ENCODE assay signal across 47 mouse cellular contexts in the genomic region with DNA sequence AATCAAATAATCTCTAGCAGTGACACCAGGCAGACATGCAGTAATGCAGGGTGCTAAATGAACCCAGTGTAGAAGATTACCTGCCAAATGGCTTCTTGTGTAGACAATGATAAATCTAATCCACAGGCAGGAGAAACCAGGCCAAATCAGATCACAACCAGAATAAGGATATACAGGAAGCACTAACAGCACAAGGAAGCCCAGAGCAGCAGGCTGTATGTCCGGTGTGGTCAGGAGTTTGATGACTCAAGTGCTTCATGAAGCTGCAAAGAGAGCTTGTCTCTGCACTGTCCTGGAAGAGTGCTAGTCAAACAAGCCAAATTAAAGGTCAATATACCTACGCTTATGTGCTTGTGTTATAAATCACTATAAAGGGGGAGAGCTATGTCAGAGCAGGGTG. TPM values are rescaled to one million over a fixed set of nuclear protein-coding genes. Genes with fewer than 3 reads are reported as not detected.
"Had no signal": no experiment of that assay in that cellular context is flagged by ENCODE, and none has a peak within 500 bp of the region (broad histone marks: within the 10 kb centered on the region; RNA-seq: fewer than 3 reads in every experiment).

No protein-coding gene starts in this region.

- H3K36me3 ChIP-seq: limb, embryonic 10.5 days; limb, embryonic 12.5 days; limb, embryonic 13.5 days; limb, embryonic 15.5 days; liver, embryonic 12.5 days; liver, embryonic 13.5 days; liver, embryonic 15.5 days; lung, embryonic 15.5 days; midbrain, embryonic 10.5 days; midbrain, embryonic 12.5 days; midbrain, embryonic 13.5 days; midbrain, embryonic 15.5 days; neural tube, embryonic 12.5 days; neural tube, embryonic 13.5 days had no signal

- ATAC-seq: liver, embryonic 12.5 days; liver, postnatal 0 days; lung, postnatal 0 days; midbrain, embryonic 13.5 days; midbrain, embryonic 15.5 days; midbrain, embryonic 16.5 days had no signal

- H3K4me1 ChIP-seq: limb, embryonic 10.5 days; limb, embryonic 12.5 days; limb, embryonic 13.5 days; limb, embryonic 15.5 days; liver, embryonic 12.5 days; liver, embryonic 13.5 days; liver, embryonic 15.5 days; lung, embryonic 15.5 days; midbrain, embryonic 10.5 days; midbrain, embryonic 12.5 days; midbrain, embryonic 13.5 days; midbrain, embryonic 15.5 days; neural tube, embryonic 12.5 days; neural tube, embryonic 13.5 days had no signal

- H3K27me3 ChIP-seq: limb, embryonic 12.5 days; limb, embryonic 13.5 days; limb, embryonic 15.5 days; liver, embryonic 12.5 days; liver, embryonic 13.5 days; liver, embryonic 15.5 days; lung, embryonic 15.5 days; midbrain, embryonic 12.5 days; midbrain, embryonic 13.5 days; midbrain, embryonic 15.5 days; neural tube, embryonic 12.5 days; neural tube, embryonic 13.5 days had no signal

- H3K9me3 ChIP-seq: limb, embryonic 10.5 days; limb, embryonic 12.5 days; limb, embryonic 13.5 days; limb, embryonic 15.5 days; liver, embryonic 12.5 days; liver, embryonic 13.5 days; liver, embryonic 15.5 days; lung, embryonic 15.5 days; midbrain, embryonic 10.5 days; midbrain, embryonic 12.5 days; midbrain, embryonic 13.5 days; midbrain, embryonic 15.5 days; neural tube, embryonic 12.5 days; neural tube, embryonic 13.5 days had no signal

- H3K27ac ChIP-seq: limb, embryonic 10.5 days; limb, embryonic 12.5 days; limb, embryonic 13.5 days; limb, embryonic 15.5 days; liver, embryonic 12.5 days; liver, embryonic 13.5 days; liver, embryonic 14.5 days; liver, embryonic 15.5 days; lung, embryonic 15.5 days; macrophage; midbrain, embryonic 10.5 days; midbrain, embryonic 12.5 days; midbrain, embryonic 13.5 days; midbrain, embryonic 15.5 days; neural tube, embryonic 12.5 days; neural tube, embryonic 13.5 days had no signal

- DNase-seq: left cerebral cortex, postnatal 4 days; liver; liver, embryonic 13.5 days; liver, postnatal 0 days; lung, adult 18-20 months; lung, adult 2 months; lung, embryonic 14.5 days; lung, postnatal 14 days; lung, postnatal 36 days; lung, postnatal 4 days; midbrain, embryonic 14.5 days had no signal

- H3K4me3 ChIP-seq: limb, embryonic 10.5 days; limb, embryonic 12.5 days; limb, embryonic 13.5 days; limb, embryonic 15.5 days; liver, embryonic 12.5 days; liver, embryonic 13.5 days; liver, embryonic 15.5 days; lung, embryonic 15.5 days; megakaryocyte, embryonic 14.5 days; midbrain, embryonic 10.5 days; midbrain, embryonic 12.5 days; midbrain, embryonic 13.5 days; midbrain, embryonic 15.5 days; myocyte; neural tube, embryonic 12.5 days; neural tube, embryonic 13.5 days had no signal

- H3K4me2 ChIP-seq: limb, embryonic 12.5 days; limb, embryonic 13.5 days; limb, embryonic 15.5 days; liver, embryonic 11.5 days; liver, embryonic 12.5 days; liver, embryonic 13.5 days; liver, embryonic 15.5 days; lung, embryonic 14.5 days; lung, embryonic 15.5 days; midbrain, embryonic 11.5 days; midbrain, embryonic 12.5 days; midbrain, embryonic 13.5 days; midbrain, embryonic 15.5 days; neural tube, embryonic 12.5 days; neural tube, embryonic 13.5 days had no signal

- H3K9ac ChIP-seq: limb, embryonic 12.5 days; limb, embryonic 13.5 days; limb, embryonic 15.5 days; liver, embryonic 12.5 days; liver, embryonic 13.5 days; liver, embryonic 14.5 days; liver, embryonic 15.5 days; liver, postnatal 0 days; lung, embryonic 14.5 days; lung, embryonic 15.5 days; midbrain, embryonic 12.5 days; midbrain, embryonic 13.5 days; midbrain, embryonic 15.5 days; neural tube, embryonic 12.5 days; neural tube, embryonic 13.5 days had no signal

RNA-seq across cellular contexts. Expression of a gene that starts 1.4 kb away (rescaled TPM):
- total RNA-seq: left cerebral cortex, postnatal 10 days; left cerebral cortex, postnatal 14 days; left cerebral cortex, postnatal 25 days; left cerebral cortex, postnatal 36 days; left cerebral cortex, postnatal 4 days; liver, adult 2 months; megakaryocyte progenitor cell, adult 5-6 weeks; megakaryocyte, adult 5-6 weeks; megakaryocyte-erythroid progenitor cell, adult 5-6 weeks; midbrain, postnatal 0 days; monocyte, adult 5-6 weeks had no signal
- polyA plus RNA-seq: limb, embryonic 10.5 days; limb, embryonic 11.5 days; limb, embryonic 12.5 days; limb, embryonic 13.5 days; limb, embryonic 14.5 days; limb, embryonic 15.5 days; liver, adult 2 months; liver, embryonic 11.5 days; liver, embryonic 12.5 days; liver, embryonic 13.5 days; liver, embryonic 14.5 days; liver, embryonic 15.5 days; liver, embryonic 16.5 days; liver, postnatal 0 days; lung, adult 2 months; lung, embryonic 14.5 days; lung, embryonic 15.5 days; lung, embryonic 16.5 days; lung, postnatal 0 days; macrophage; midbrain, embryonic 10.5 days; midbrain, embryonic 11.5 days; midbrain, embryonic 12.5 days; midbrain, embryonic 13.5 days; midbrain, embryonic 14.5 days; midbrain, embryonic 15.5 days; midbrain, embryonic 16.5 days; midbrain, postnatal 0 days; myocyte; neural tube, embryonic 11.5 days; neural tube, embryonic 12.5 days; neural tube, embryonic 13.5 days had no signal

RNA-seq across cellular contexts. Expression of a gene that starts 10.8 kb away (rescaled TPM):
- total RNA-seq: left cerebral cortex, postnatal 10 days; left cerebral cortex, postnatal 14 days; left cerebral cortex, postnatal 25 days; left cerebral cortex, postnatal 36 days; left cerebral cortex, postnatal 4 days; liver, adult 2 months; megakaryocyte progenitor cell, adult 5-6 weeks; megakaryocyte, adult 5-6 weeks; megakaryocyte-erythroid progenitor cell, adult 5-6 weeks; midbrain, postnatal 0 days had no signal
- polyA plus RNA-seq: limb, embryonic 10.5 days; limb, embryonic 11.5 days; limb, embryonic 12.5 days; limb, embryonic 13.5 days; limb, embryonic 14.5 days; limb, embryonic 15.5 days; liver, adult 2 months; liver, embryonic 11.5 days; liver, embryonic 12.5 days; liver, embryonic 13.5 days; liver, embryonic 14.5 days; liver, embryonic 15.5 days; liver, embryonic 16.5 days; liver, postnatal 0 days; lung, adult 2 months; lung, embryonic 14.5 days; lung, embryonic 15.5 days; lung, embryonic 16.5 days; lung, postnatal 0 days; macrophage; midbrain, embryonic 10.5 days; midbrain, embryonic 11.5 days; midbrain, embryonic 12.5 days; midbrain, embryonic 13.5 days; midbrain, embryonic 14.5 days; midbrain, embryonic 15.5 days; midbrain, embryonic 16.5 days; midbrain, postnatal 0 days; myocyte; neural tube, embryonic 11.5 days; neural tube, embryonic 12.5 days; neural tube, embryonic 13.5 days had no signal

RNA-seq across cellular contexts. Expression of a gene that starts 54.2 kb away (rescaled TPM):
- total RNA-seq: left cerebral cortex, postnatal 10 days; left cerebral cortex, postnatal 14 days; left cerebral cortex, postnatal 25 days; left cerebral cortex, postnatal 36 days; left cerebral cortex, postnatal 4 days; liver, adult 2 months; megakaryocyte progenitor cell, adult 5-6 weeks; megakaryocyte, adult 5-6 weeks; megakaryocyte-erythroid progenitor cell, adult 5-6 weeks; midbrain, postnatal 0 days; monocyte, adult 5-6 weeks had no signal
- polyA plus RNA-seq: limb, embryonic 10.5 days; limb, embryonic 11.5 days; limb, embryonic 12.5 days; limb, embryonic 13.5 days; limb, embryonic 14.5 days; limb, embryonic 15.5 days; liver, adult 2 months; liver, embryonic 11.5 days; liver, embryonic 12.5 days; liver, embryonic 13.5 days; liver, embryonic 14.5 days; liver, embryonic 15.5 days; liver, embryonic 16.5 days; liver, postnatal 0 days; lung, adult 2 months; lung, embryonic 14.5 days; lung, embryonic 15.5 days; lung, embryonic 16.5 days; lung, postnatal 0 days; macrophage; midbrain, embryonic 10.5 days; midbrain, embryonic 11.5 days; midbrain, embryonic 12.5 days; midbrain, embryonic 13.5 days; midbrain, embryonic 14.5 days; midbrain, embryonic 15.5 days; midbrain, embryonic 16.5 days; midbrain, postnatal 0 days; myocyte; neural tube, embryonic 11.5 days; neural tube, embryonic 12.5 days; neural tube, embryonic 13.5 days had no signal

RNA-seq across cellular contexts. Expression of a gene that starts 57.8 kb away (rescaled TPM):
- total RNA-seq: left cerebral cortex, postnatal 25 days; liver, adult 2 months; megakaryocyte progenitor cell, adult 5-6 weeks; megakaryocyte, adult 5-6 weeks; megakaryocyte-erythroid progenitor cell, adult 5-6 weeks; midbrain, postnatal 0 days; monocyte, adult 5-6 weeks had no signal
- polyA plus RNA-seq: limb, embryonic 10.5 days; limb, embryonic 11.5 days; limb, embryonic 12.5 days; limb, embryonic 13.5 days; limb, embryonic 14.5 days; limb, embryonic 15.5 days; liver, adult 2 months; liver, embryonic 11.5 days; liver, embryonic 12.5 days; liver, embryonic 13.5 days; liver, embryonic 14.5 days; liver, embryonic 15.5 days; liver, embryonic 16.5 days; liver, postnatal 0 days; lung, adult 2 months; lung, embryonic 14.5 days; lung, embryonic 15.5 days; lung, embryonic 16.5 days; lung, postnatal 0 days; macrophage; midbrain, embryonic 10.5 days; midbrain, embryonic 11.5 days; midbrain, embryonic 12.5 days; midbrain, embryonic 13.5 days; midbrain, embryonic 14.5 days; midbrain, embryonic 15.5 days; midbrain, embryonic 16.5 days; midbrain, postnatal 0 days; neural tube, embryonic 11.5 days; neural tube, embryonic 12.5 days; neural tube, embryonic 13.5 days had no signal
